Mouse (Mus musculus) ES-Bruce4 (cell line): ENCODE results near the gene Kiss1.

ENCODE experiments used
- CTCF ChIP-seq: IDR thresholded peaks from one replicate; pipeline ENCODE4 v1.8.1; 2011; ENCODE audit warnings: low read depth, low read length
- POLR2A ChIP-seq: IDR thresholded peaks from one replicate; pipeline ENCODE4 v1.8.1; 2011; ENCODE audit warnings: low read length; ENCODE audit not compliant: insufficient read depth

DNA sequence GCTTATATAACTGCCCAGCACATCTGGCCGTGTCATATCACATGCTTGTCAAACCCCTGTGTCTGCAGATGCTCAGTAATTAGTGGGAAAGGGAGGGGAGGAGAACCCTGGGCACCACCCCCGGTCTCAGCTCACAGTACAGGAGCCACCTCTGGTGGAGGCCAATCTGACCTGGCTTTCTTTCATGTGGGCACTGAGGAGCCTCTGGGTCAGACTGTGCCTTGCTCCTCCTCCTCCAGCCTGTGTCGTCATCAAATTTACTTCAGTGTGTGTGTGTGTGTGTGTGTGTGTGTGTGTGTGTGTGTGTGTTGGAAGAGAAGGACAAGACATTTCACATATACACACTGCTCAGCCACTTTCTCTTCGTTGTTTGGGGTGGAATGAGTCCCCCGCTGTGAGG is 1.7 kb downstream of the Kiss1 start:
- TF ChIP-seq CTCF (no peak), POLR2A (no peak)
